In genomic region chr6:124767920-124768703, GRCm38 (mm10) we compare ENCODE assay signal across 9 mouse cellular contexts. TPM values are rescaled to one million over a fixed set of nuclear protein-coding genes. Genes with fewer than 3 reads are reported as not detected.
DNase-seq lines count a peak whose midpoint lies in the region; ATAC-seq and TF ChIP-seq lines count a peak whose summit lies in the region.
"Had no signal": no experiment of that assay in that cellular context is flagged by ENCODE, and none has a peak within 500 bp of the region (broad histone marks: within the 10 kb centered on the region; RNA-seq: fewer than 3 reads in every experiment).

No protein-coding gene starts in this region.

- H3K4me1 ChIP-seq in thymus, adult 2 months (replicated peaks; ENCODE audit: control insufficient read depth, insufficient read depth, low read length): peaks cover 20% of the 10 kb centered on the region
- H3K4me1 ChIP-seq in forebrain, embryonic 14.5 days (ENCODE audit: control insufficient read depth, insufficient read depth, low read length): peaks cover 5% of the 10 kb centered on the region
- H3K4me1 ChIP-seq in limb, embryonic 14.5 days (ENCODE audit: control insufficient read depth, insufficient read depth, low read length): peaks cover 12% of the 10 kb centered on the region; the same call in 1 of the 2 replicates

- DNase-seq in heart, adult 11 months: peak; percentile 95
- no peak for DNase-seq in heart, postnatal 25 days (ENCODE audit: low spot score)
- DNase-seq in thymus, adult 2 months: no peak
- DNase-seq in thymus, postnatal 10 days (ENCODE audit: low spot score in 2 of 2): no peak
- DNase-seq in forebrain, embryonic 14.5 days (ENCODE audit: low spot score): peak; percentile 14
- no peak for DNase-seq in limb, embryonic 14.5 days (ENCODE audit: low spot score)
- DNase-seq in retina, postnatal 1 day: peak; percentile 79
- DNase-seq in adrenal gland, adult 18-20 months (ENCODE audit: low spot score in 2 of 2): no peak

- H3K27me3 ChIP-seq in thymus, adult 2 months (ENCODE audit: control insufficient read depth, insufficient read depth, low read length): no peaks in the 10 kb centered on the region
- no peaks in the 10 kb centered on the region for H3K27me3 ChIP-seq in forebrain, embryonic 14.5 days (replicated peaks; ENCODE audit: control insufficient read depth, insufficient read depth, low read length)
- peaks cover 8% of the 10 kb centered on the region; the same call in 1 of the 2 replicates for H3K27me3 ChIP-seq in limb, embryonic 14.5 days (ENCODE audit: control insufficient read depth, insufficient read depth, low read length)

- no peaks in the 10 kb centered on the region for H3K36me3 ChIP-seq in thymus, adult 2 months (ENCODE audit: control insufficient read depth, insufficient read depth, low read length)
- no peaks in the 10 kb centered on the region for H3K36me3 ChIP-seq in forebrain, embryonic 14.5 days (ENCODE audit: control insufficient read depth, insufficient read depth, low read length)
- no peaks in the 10 kb centered on the region for H3K36me3 ChIP-seq in limb, embryonic 14.5 days (ENCODE audit: control insufficient read depth, insufficient read depth, low read length)
- H3K36me3 ChIP-seq: G1E had no signal

- H3K9me3 ChIP-seq in forebrain, embryonic 14.5 days (replicated peaks; ENCODE audit: control insufficient read depth, low read length): no peaks in the 10 kb centered on the region
- no peaks in the 10 kb centered on the region for H3K9me3 ChIP-seq in limb, embryonic 14.5 days (ENCODE audit: control insufficient read depth, low read length)
- H3K9me3 ChIP-seq: G1E had no signal

- no peak for TF ChIP-seq POLR2A in thymus, adult 2 months (IDR thresholded peaks at IDR 0.05; ENCODE audit: control insufficient read depth, extremely low read depth, insufficient read depth, low read length, poor library complexity)
- no peak for TF ChIP-seq POLR2A in limb, embryonic 14.5 days (IDR thresholded peaks at IDR 0.05; ENCODE audit: borderline replicate concordance, extremely low read depth, insufficient read depth, insufficient read length)

- H3K4me3 ChIP-seq in thymus, adult 2 months (ENCODE audit: control insufficient read depth, insufficient read depth, low read length): peak overlapping the region; percentile 45; the same call in 1 of the 2 replicates
- H3K4me3 ChIP-seq in forebrain, embryonic 14.5 days (ENCODE audit: low read depth, low read length): peak overlapping the region; percentile 43
- peak overlapping the region; percentile 57 for H3K4me3 ChIP-seq in limb, embryonic 14.5 days (replicated peaks; ENCODE audit: low read length)

- 0 out of 2 replicates have a peak, but pooled peaks have one; percentile 19 for ATAC-seq in forebrain, embryonic 14.5 days
- ATAC-seq in limb, embryonic 14.5 days (ENCODE audit: low FRiP score, low read depth): peak; percentile 8; the same call in 1 of the 2 replicates

- H3K9ac ChIP-seq in forebrain, embryonic 14.5 days (ENCODE audit: low read length): no peak overlapping the region; the same call in 1 of the 2 replicates
- H3K9ac ChIP-seq in limb, embryonic 14.5 days (ENCODE audit: low read depth, low read length, severe bottlenecking): 0 out of 2 replicates have a peak overlapping the region, but pooled peaks have one; percentile 2

- WGBS in thymus, adult 2 months: 75% methylated on average over 19 of the region's 19 CpGs
- 23% methylated on average over 19 of the region's 19 CpGs for WGBS in forebrain, embryonic 14.5 days
- WGBS in limb, embryonic 14.5 days: 22% methylated on average over 19 of the region's 19 CpGs

- no peak for TF ChIP-seq CTCF in thymus, adult 2 months (IDR thresholded peaks at IDR 0.05; ENCODE audit: borderline replicate concordance, control insufficient read depth, extremely low read depth, insufficient read depth, low read length, poor library complexity)

- intact Hi-C loops in heart, postnatal 25 days (cut with DNase I): no loop called here

- H3K4me2 ChIP-seq in forebrain, embryonic 14.5 days (ENCODE audit: low read length): peak overlapping the region; percentile 77
- H3K4me2 ChIP-seq in limb, embryonic 14.5 days (replicated peaks; ENCODE audit: low read depth, low read length, severe bottlenecking): peak overlapping the region; percentile 91

- no peak overlapping the region for H3K27ac ChIP-seq in thymus, adult 2 months (ENCODE audit: control insufficient read depth, insufficient read depth, low read length)
- H3K27ac ChIP-seq in forebrain, embryonic 14.5 days (ENCODE audit: low read depth, low read length): no peak overlapping the region
- H3K27ac ChIP-seq in limb, embryonic 14.5 days (replicated peaks; ENCODE audit: low read depth, low read length): no peak overlapping the region

RNA-seq across cellular contexts. Expression of gene Eno2, which starts 1.4 kb away (rescaled TPM):
- total RNA-seq in heart, postnatal 25 days (2021): 1 to 10 TPM; 1.9 to 3.3 TPM
- polyA plus RNA-seq in thymus, adult 2 months (2012; rRNA removed): 10.2 and 12.9 TPM in 2 replicates
- polyA plus RNA-seq in forebrain, embryonic 14.5 days (2014; fragmentation: Nextera tagmentation; extraction: Ambion mirVana): 34.6 and 49.5 TPM in 2 replicates
- 21.7 and 25.3 TPM in 2 replicates for polyA plus RNA-seq in limb, embryonic 14.5 days (2012; rRNA removed)
- polyA plus RNA-seq in limb, embryonic 14.5 days (2014; fragmentation: Nextera tagmentation; extraction: Ambion mirVana): 6.0 and 10.2 TPM in 2 replicates
- 10 to 100 TPM; 19.8 to 37.7 TPM for total RNA-seq in adrenal gland, adult 18-20 months (2021)

RNA-seq across cellular contexts. Expression of gene Lrrc23, which starts 11.4 kb away (rescaled TPM):
- not detected for total RNA-seq in heart, postnatal 25 days (2021)
- polyA plus RNA-seq in thymus, adult 2 months (2012; rRNA removed): 4.0 and 5.5 TPM in 2 replicates
- polyA plus RNA-seq in forebrain, embryonic 14.5 days (2014; fragmentation: Nextera tagmentation; extraction: Ambion mirVana): 3.4 and 3.5 TPM in 2 replicates
- polyA plus RNA-seq in limb, embryonic 14.5 days (2012; rRNA removed): 1.1 TPM in 2 replicates
- polyA plus RNA-seq in limb, embryonic 14.5 days (2014; fragmentation: Nextera tagmentation; extraction: Ambion mirVana): 0.88 and 1.2 TPM in 2 replicates
- total RNA-seq in adrenal gland, adult 18-20 months (2021): under 1 TPM in 1 of 2 experiments, not detected in 1; 0.90 TPM
- polyA plus RNA-seq: G1E had no signal

RNA-seq across cellular contexts. Expression of gene Atn1, which starts 11.8 kb away (rescaled TPM):
- total RNA-seq in heart, postnatal 25 days (2021): 10 to 100 TPM; 37.0 to 39.7 TPM
- 48.3 and 51.6 TPM in 2 replicates for polyA plus RNA-seq in thymus, adult 2 months (2012; rRNA removed)
- 12.2 and 16.6 TPM in 2 replicates for polyA plus RNA-seq in forebrain, embryonic 14.5 days (2014; fragmentation: Nextera tagmentation; extraction: Ambion mirVana)
- polyA plus RNA-seq in limb, embryonic 14.5 days (2012; rRNA removed): 102 and 141 TPM in 2 replicates
- 14.6 and 19.4 TPM in 2 replicates for polyA plus RNA-seq in limb, embryonic 14.5 days (2014; fragmentation: Nextera tagmentation; extraction: Ambion mirVana)
- total RNA-seq in adrenal gland, adult 18-20 months (2021): 10 to 100 TPM; 78.4 to 80.2 TPM

RNA-seq across cellular contexts. Expression of gene Gm45234, which starts 12.3 kb away (rescaled TPM):
- 1 to 10 TPM in 1 of 2 experiments, not detected in 1; 3.8 TPM for total RNA-seq in heart, postnatal 25 days (2021)
- not detected in 2 replicates for polyA plus RNA-seq in thymus, adult 2 months (2012; rRNA removed)
- not detected in 2 replicates for polyA plus RNA-seq in forebrain, embryonic 14.5 days (2014; fragmentation: Nextera tagmentation; extraction: Ambion mirVana)
- not detected in 2 replicates for polyA plus RNA-seq in limb, embryonic 14.5 days (2012; rRNA removed)
- polyA plus RNA-seq in limb, embryonic 14.5 days (2014; fragmentation: Nextera tagmentation; extraction: Ambion mirVana): not detected in 2 replicates
- not detected for total RNA-seq in adrenal gland, adult 18-20 months (2021)
- total RNA-seq: G1E had no signal
- polyA plus RNA-seq: G1E had no signal

RNA-seq across cellular contexts. Expression of gene Grcc10, which starts 26.9 kb away (rescaled TPM):
- 100 to 1,000 TPM; 274 to 277 TPM for total RNA-seq in heart, postnatal 25 days (2021)
- polyA plus RNA-seq in thymus, adult 2 months (2012; rRNA removed): 265 and 352 TPM in 2 replicates
- 722 and 848 TPM in 2 replicates for polyA plus RNA-seq in forebrain, embryonic 14.5 days (2014; fragmentation: Nextera tagmentation; extraction: Ambion mirVana)
- polyA plus RNA-seq in limb, embryonic 14.5 days (2012; rRNA removed): 285 and 290 TPM in 2 replicates
- 438 and 458 TPM in 2 replicates for polyA plus RNA-seq in limb, embryonic 14.5 days (2014; fragmentation: Nextera tagmentation; extraction: Ambion mirVana)
- total RNA-seq in adrenal gland, adult 18-20 months (2021): 100 to 1,000 TPM; 341 to 388 TPM

Comparison
In these comparisons a context has a peak if more than half of its experiments do, and no peak if none do; other contexts are left out.
1. DNase-seq: peak in heart, adult 11 months (single experiment), forebrain, embryonic 14.5 days (single experiment) and retina, postnatal 1 day (single experiment); none in heart, postnatal 25 days (single experiment), thymus, adult 2 months (single experiment), thymus, postnatal 10 days (0 of 2), limb, embryonic 14.5 days (single experiment) and adrenal gland, adult 18-20 months (0 of 2).
2. Peak in every context shown above with its lines, with median percentiles within 50 percentile points of each other: H3K4me3 ChIP-seq.